Mouse (Mus musculus) MEL (cell line): ENCODE results near the gene Mrpl3.

Source experiments
- CTCF ChIP-seq, 3 experiments: IDR thresholded peaks in 2 of 3; conservative IDR thresholded peaks in 1 of 3; 2 replicates each; pipeline ENCODE4 v1.5.1; 2011 to 2012; ENCODE audit warnings: low read length in 3 of 3, low read depth in 2 of 3, mild to moderate bottlenecking in 2 of 3, improper control_type of control experiment in 1 of 3, inconsistent platforms in 1 of 3, mixed read lengths in 1 of 3, moderate library complexity in 1 of 3; ENCODE audit not compliant: control insufficient read depth in 1 of 3, insufficient read depth in 1 of 3, poor library complexity in 1 of 3, severe bottlenecking in 1 of 3
- E2F4 ChIP-seq: IDR thresholded peaks from 2 replicates; pipeline ENCODE4 v1.6.1; 2011; ENCODE audit warnings: low read depth, low read length, improper control_type of control experiment, borderline replicate concordance
- EP300 ChIP-seq, 2 experiments: IDR thresholded peaks; 2 replicates each; pipeline ENCODE4 v1.6.1; 2011; ENCODE audit warnings: improper control_type of control experiment in 2 of 2, low read length in 2 of 2, low read depth in 1 of 2, mild to moderate bottlenecking in 1 of 2
- GATA1 ChIP-seq: IDR thresholded peaks from 2 replicates; pipeline ENCODE4 v1.6.1; 2011; ENCODE audit warnings: low read depth, low read length, improper control_type of control experiment
- MAX ChIP-seq: IDR thresholded peaks from 2 replicates; pipeline ENCODE4 v1.6.1; 2011; ENCODE audit warnings: low read length, improper control_type of control experiment
- MEF2A ChIP-seq: IDR thresholded peaks from 2 replicates; pipeline ENCODE4 v1.6.1; 2014; ENCODE audit warnings: low read depth, mild to moderate bottlenecking, inconsistent platforms, low read length, improper control_type of control experiment; ENCODE audit not compliant: poor library complexity, insufficient replicate concordance, severe bottlenecking; ENCODE audit errors: extremely low read depth
- MYB ChIP-seq: IDR thresholded peaks from 2 replicates; pipeline ENCODE4 v1.6.1; 2011; ENCODE audit warnings: mild to moderate bottlenecking, low read depth, low read length, improper control_type of control experiment
- NRF1 ChIP-seq: IDR thresholded peaks from 2 replicates; pipeline ENCODE4 v1.6.1; 2014; ENCODE audit warnings: low read depth, mild to moderate bottlenecking, inconsistent platforms, low read length, improper control_type of control experiment, moderate library complexity; ENCODE audit not compliant: poor library complexity, insufficient read depth, severe bottlenecking
- POLR2AphosphoS2 ChIP-seq: IDR thresholded peaks from 2 replicates; pipeline ENCODE4 v1.6.1; 2011; ENCODE audit warnings: low read length, improper control_type of control experiment
- RAD21 ChIP-seq: IDR thresholded peaks from 2 replicates; pipeline ENCODE4 v1.6.1; 2011; ENCODE audit warnings: mild to moderate bottlenecking, low read depth, low read length, improper control_type of control experiment
- TCF12 ChIP-seq: IDR thresholded peaks from 2 replicates; pipeline ENCODE4 v1.6.1; 2014; ENCODE audit warnings: low read depth, mild to moderate bottlenecking, inconsistent platforms, low read length, improper control_type of control experiment, moderate library complexity
- UBTF ChIP-seq: IDR thresholded peaks from 2 replicates; pipeline ENCODE4 v1.6.1; 2012; ENCODE audit warnings: low read depth, mild to moderate bottlenecking, inconsistent platforms, low read length, improper control_type of control experiment, moderate library complexity, borderline replicate concordance; ENCODE audit not compliant: insufficient read depth
- USF1 ChIP-seq: IDR thresholded peaks from 2 replicates; pipeline ENCODE4 v1.6.1; 2014; ENCODE audit warnings: low read depth, mild to moderate bottlenecking, inconsistent platforms, low read length, improper control_type of control experiment, moderate library complexity

GRCm38 (mm10) chr9:105103893-105104292 is 50.9 kb downstream of the Mrpl3 start:
- no peak for TF ChIP-seq POLR2AphosphoS2
- TF ChIP-seq RAD21, result no peak
- TF ChIP-seq TCF12, result no peak
- no peak for TF ChIP-seq GATA1
- no peak for TF ChIP-seq USF1
- TF ChIP-seq MYB, result no peak
- TF ChIP-seq NRF1, result no peak
- no peak for TF ChIP-seq CTCF (IDR thresholded peaks at IDR 0.05 in 2 of 3, conservative IDR thresholded peaks at IDR 0.05 in 1 of 3; ENCODE audit: control insufficient read depth in 1 of 3, insufficient read depth in 1 of 3, low read depth in 2 of 3, low read length in 3 of 3, poor library complexity in 1 of 3, severe bottlenecking in 1 of 3)
- TF ChIP-seq E2F4, result no peak
- TF ChIP-seq EP300 (IDR thresholded peaks at IDR 0.05; ENCODE audit: low read depth in 1 of 2, low read length in 2 of 2), result no peak
- no peak for TF ChIP-seq MEF2A
- TF ChIP-seq MAX, result no peak
- TF ChIP-seq UBTF, result no peak
